In the genomic region with DNA sequence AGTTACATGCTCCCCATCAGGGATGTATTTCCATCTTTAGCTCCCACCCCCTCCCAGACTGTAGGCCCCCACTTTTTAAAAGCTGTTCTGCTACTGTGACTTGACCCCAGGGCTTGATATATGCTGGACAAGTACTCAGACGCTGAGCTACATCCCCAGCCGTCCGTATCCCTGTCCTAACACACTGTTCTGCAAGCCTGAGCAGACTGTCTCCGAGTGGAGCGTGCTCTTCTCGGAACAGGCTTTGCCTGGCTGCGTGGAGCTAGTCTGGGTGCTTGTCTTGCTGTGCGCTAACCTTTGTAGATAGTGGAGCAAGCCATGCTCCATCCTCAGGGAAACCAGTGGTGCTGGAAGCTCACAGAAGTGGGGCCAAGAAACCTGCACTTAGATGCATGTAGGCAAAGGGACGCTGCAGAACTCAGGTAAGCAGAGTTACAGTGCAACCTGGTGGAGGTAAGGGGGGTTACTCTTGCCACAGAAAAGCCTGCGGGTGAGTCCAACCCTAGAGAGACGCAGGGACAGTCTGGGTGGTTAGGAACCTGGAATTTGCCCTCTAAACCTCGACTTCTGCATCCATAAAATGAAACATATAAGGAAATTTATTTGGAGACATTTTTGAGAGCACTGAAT, we compare ENCODE assay signal across 10 mouse cellular contexts.
A peak's percentile ranks its signal among the peaks of the same experiment; 100 is the strongest.
DNase-seq lines count a peak whose midpoint lies in the region; ATAC-seq lines count a peak whose summit lies in the region.
"Had no signal": no experiment of that assay in that cellular context is flagged by ENCODE, and none has a peak within 500 bp of the region (broad histone marks: within the 10 kb centered on the region; RNA-seq: fewer than 3 reads in every experiment).

No protein-coding gene starts in this region.

- H3K27ac ChIP-seq in intestine, embryonic 16.5 days (ENCODE audit: low read length), result no peak overlapping the region
- H3K27ac ChIP-seq in midbrain, embryonic 13.5 days, result peak overlapping the region; percentile 35; the same call in 1 of the 2 replicates
- H3K27ac ChIP-seq: liver, embryonic 13.5 days had no signal

- no peaks in the 10 kb centered on the region for H3K4me1 ChIP-seq in intestine, embryonic 16.5 days (ENCODE audit: control insufficient read depth, insufficient read depth, low read length)
- H3K4me1 ChIP-seq in midbrain, embryonic 13.5 days (replicated peaks), result peaks cover 24% of the 10 kb centered on the region

- no peak overlapping the region for H3K9ac ChIP-seq in intestine, embryonic 16.5 days (ENCODE audit: low read depth, low read length)
- no peak overlapping the region for H3K9ac ChIP-seq in midbrain, embryonic 13.5 days (replicated peaks)
- H3K9ac ChIP-seq: liver, embryonic 13.5 days had no signal

- H3K27me3 ChIP-seq in intestine, embryonic 16.5 days (replicated peaks; ENCODE audit: control insufficient read depth, insufficient read depth, low read length), result no peaks in the 10 kb centered on the region
- no peaks in the 10 kb centered on the region for H3K27me3 ChIP-seq in midbrain, embryonic 13.5 days
- H3K27me3 ChIP-seq: liver, embryonic 13.5 days had no signal

- H3K4me3 ChIP-seq in intestine, embryonic 16.5 days (ENCODE audit: low read length), result no peak overlapping the region
- H3K4me3 ChIP-seq in midbrain, embryonic 13.5 days (replicated peaks), result no peak overlapping the region
- H3K4me3 ChIP-seq: liver, embryonic 13.5 days had no signal

- no peak overlapping the region for H3K4me2 ChIP-seq in intestine, embryonic 16.5 days (ENCODE audit: low read depth, low read length)
- H3K4me2 ChIP-seq in midbrain, embryonic 13.5 days (replicated peaks), result no peak overlapping the region
- H3K4me2 ChIP-seq: liver, embryonic 13.5 days had no signal

- peak; percentile 16 to 42 for DNase-seq in layer of hippocampus, postnatal 10 days (ENCODE audit: low spot score in 2 of 2)
- no peak for DNase-seq in layer of hippocampus, adult 9-10 months (ENCODE audit: low spot score)
- DNase-seq in brain, adult 2 months (ENCODE audit: low read depth, low spot score), result peak; percentile 89
- no peak for DNase-seq in adipocyte (ENCODE audit: low spot score)
- DNase-seq in ovary, adult 18-20 months (ENCODE audit: low spot score), result no peak
- no peak for DNase-seq in left cerebral cortex, adult 11 months (ENCODE audit: low spot score)
- DNase-seq: liver, embryonic 13.5 days had no signal

- H3K36me3 ChIP-seq in intestine, embryonic 16.5 days (ENCODE audit: control insufficient read depth, insufficient read depth, low read length), result no peaks in the 10 kb centered on the region
- no peaks in the 10 kb centered on the region for H3K36me3 ChIP-seq in midbrain, embryonic 13.5 days
- H3K36me3 ChIP-seq: liver, embryonic 13.5 days had no signal

- 0 out of 2 replicates have a peak, but pooled peaks cover 3% of the 10 kb centered on the region for H3K9me3 ChIP-seq in intestine, embryonic 16.5 days (ENCODE audit: control insufficient read depth, low read length)
- no peaks in the 10 kb centered on the region for H3K9me3 ChIP-seq in midbrain, embryonic 13.5 days
- H3K9me3 ChIP-seq: liver, embryonic 13.5 days had no signal

- WGBS in intestine, embryonic 16.5 days, result 54% methylated on average over 12 of the region's 12 CpGs
- WGBS in midbrain, embryonic 13.5 days, result 68% methylated on average over 12 of the region's 12 CpGs

- peak; percentile 89 for ATAC-seq in intestine, embryonic 16.5 days
- ATAC-seq in midbrain, embryonic 13.5 days, result 0 out of 2 replicates have a peak, but pooled peaks have one; percentile 28
- ATAC-seq: activated CD4-positive, CD25-positive, alpha-beta regulatory T cell, adult 4 months had no signal

Comparison
In these comparisons a context has a peak if more than half of its experiments do, and no peak if none do; other contexts are left out.
1. DNase-seq: peak in layer of hippocampus, postnatal 10 days (2 of 2) and brain, adult 2 months (single experiment); none in layer of hippocampus, adult 9-10 months (single experiment), adipocyte (single experiment), ovary, adult 18-20 months (single experiment) and left cerebral cortex, adult 11 months (single experiment).